Mouse (Mus musculus) liver, postnatal 0 days (tissue): ENCODE measurements around the gene Prrc2a. TPM values are rescaled to one million over a fixed set of nuclear protein-coding genes. Genes with fewer than 3 reads are reported as not detected.

Experiments used
- ATAC-seq: fragments of 200-750 bp; cut with Nextera tagmentation; 2 replicates; pipeline ENCODE4 v1.8.0; 2017; ENCODE audit warnings: mild to moderate bottlenecking, moderate library complexity
- DNase-seq: peaks from one replicate; pipeline ENCODE4 v3.0.0-alpha.2; 2016
- H3K27ac ChIP-seq: fragments of 300-500 bp; sonication (generic); 2 replicates; pipeline ENCODE4 v1.5.1; 2014; ENCODE audit warnings: antibody characterized with exemption, moderate library complexity, mild to moderate bottlenecking, low read depth
- H3K27me3 ChIP-seq: fragments of 300-500 bp; sonication (generic); 2 replicates; pipeline ENCODE4 v1.6.1; 2014; ENCODE audit warnings: low read length, control low read depth, mixed read lengths; ENCODE audit not compliant: insufficient read depth
- H3K36me3 ChIP-seq: fragments of 300-500 bp; sonication (generic); replicated peaks from 2 replicates; pipeline ENCODE4 v1.6.1; 2014; ENCODE audit warnings: mild to moderate bottlenecking, control low read depth, low read length, moderate library complexity, mixed read lengths; ENCODE audit not compliant: insufficient read depth
- H3K4me1 ChIP-seq: fragments of 300-500 bp; sonication (generic); 2 replicates; pipeline ENCODE4 v1.6.1; 2014; ENCODE audit warnings: antibody characterized with exemption, mild to moderate bottlenecking, control low read depth; ENCODE audit not compliant: insufficient read depth
- H3K4me2 ChIP-seq: fragments of 300-500 bp; sonication (generic); 2 replicates; pipeline ENCODE4 v1.6.1; 2014; ENCODE audit warnings: low read depth, mild to moderate bottlenecking, low read length, moderate library complexity, mixed read lengths
- H3K4me3 ChIP-seq: fragments of 300-500 bp; sonication (generic); 2 replicates; pipeline ENCODE4 v1.5.1; 2014; ENCODE audit warnings: low read depth, low read length
- H3K9ac ChIP-seq: fragments of 300-500 bp; sonication (generic); replicated peaks from 2 replicates; pipeline ENCODE4 v1.6.1; 2014; ENCODE audit warnings: mild to moderate bottlenecking, moderate library complexity
- H3K9me3 ChIP-seq: fragments of 300-500 bp; sonication (generic); 2 replicates; pipeline ENCODE4 v1.6.1; 2016; ENCODE audit warnings: mild to moderate bottlenecking, control low read depth, low read length, mixed read lengths
- CTCF ChIP-seq: sonication (generic); IDR thresholded peaks from 2 replicates; pipeline ENCODE4 v1.5.1; 2016; ENCODE audit warnings: antibody characterized with exemption, low read depth
- EP300 ChIP-seq: IDR thresholded peaks from 2 replicates; pipeline ENCODE4 v1.6.1; 2016; ENCODE audit warnings: antibody characterized with exemption, low read depth, mild to moderate bottlenecking
- WGBS: fragments of 180-500 bp; shearing (Covaris S2); extraction: QIAGEN DNeasy Blood & Tissue Kit; methylation state at CpG from one replicate; pipeline ENCODE4 v1.1.7; 2014; ENCODE audit not compliant: insufficient replicate concordance; 5-methylcytosine and 5-hydroxymethylcytosine counted together
- polyA plus RNA-seq: library from polyadenylated mRNA; unstranded; fragments of >200 nt; fragmentation: Nextera tagmentation; extraction: Ambion mirVana; gene quantifications from 2 replicates; pipeline ENCODE4 v1.2.1, GENCODE M21; 2015

The Prrc2a gene
- polyA plus RNA-seq, 1 experiment from 2014 or later, result 32.9 TPM

DNA sequence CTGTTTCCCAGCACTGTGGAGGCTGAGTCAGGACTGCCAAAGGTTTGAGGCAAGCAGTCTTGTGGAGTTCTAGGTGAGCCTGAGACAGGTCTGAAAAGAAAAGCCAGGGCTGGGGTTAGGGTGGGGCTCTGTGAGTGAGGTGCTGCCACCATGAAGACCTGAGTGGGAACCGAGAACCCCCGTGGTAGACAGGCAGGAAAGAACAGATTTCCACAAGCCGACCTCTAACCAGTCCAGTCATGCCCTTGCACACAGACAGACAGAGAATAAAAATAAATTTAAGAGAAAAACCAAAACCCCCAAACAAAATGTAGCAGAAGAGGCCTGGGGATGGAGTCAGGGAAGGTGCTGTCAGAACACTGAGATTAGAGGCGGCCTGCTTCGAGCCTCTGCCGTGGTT, 10.7 kb upstream of the Prrc2a start:
- Histone ChIP-seq H3K36me3 (no peaks in the 10 kb centered on the region), H3K27ac (no peak overlapping the region), H3K9ac (no peak overlapping the region), H3K4me1 (0 out of 2 replicates have a peak, but pooled peaks cover 4% of the 10 kb centered on the region), H3K9me3 (no peaks in the 10 kb centered on the region), H3K4me3 (no peak overlapping the region), H3K4me2 (no peak overlapping the region), H3K27me3 (no peaks in the 10 kb centered on the region)
- 55% methylated on average over 6 of the region's 6 CpGs for WGBS
- no peak for TF ChIP-seq EP300
- TF ChIP-seq CTCF, result no peak
- DNase-seq, result no peak
- no peak for ATAC-seq

DNA sequence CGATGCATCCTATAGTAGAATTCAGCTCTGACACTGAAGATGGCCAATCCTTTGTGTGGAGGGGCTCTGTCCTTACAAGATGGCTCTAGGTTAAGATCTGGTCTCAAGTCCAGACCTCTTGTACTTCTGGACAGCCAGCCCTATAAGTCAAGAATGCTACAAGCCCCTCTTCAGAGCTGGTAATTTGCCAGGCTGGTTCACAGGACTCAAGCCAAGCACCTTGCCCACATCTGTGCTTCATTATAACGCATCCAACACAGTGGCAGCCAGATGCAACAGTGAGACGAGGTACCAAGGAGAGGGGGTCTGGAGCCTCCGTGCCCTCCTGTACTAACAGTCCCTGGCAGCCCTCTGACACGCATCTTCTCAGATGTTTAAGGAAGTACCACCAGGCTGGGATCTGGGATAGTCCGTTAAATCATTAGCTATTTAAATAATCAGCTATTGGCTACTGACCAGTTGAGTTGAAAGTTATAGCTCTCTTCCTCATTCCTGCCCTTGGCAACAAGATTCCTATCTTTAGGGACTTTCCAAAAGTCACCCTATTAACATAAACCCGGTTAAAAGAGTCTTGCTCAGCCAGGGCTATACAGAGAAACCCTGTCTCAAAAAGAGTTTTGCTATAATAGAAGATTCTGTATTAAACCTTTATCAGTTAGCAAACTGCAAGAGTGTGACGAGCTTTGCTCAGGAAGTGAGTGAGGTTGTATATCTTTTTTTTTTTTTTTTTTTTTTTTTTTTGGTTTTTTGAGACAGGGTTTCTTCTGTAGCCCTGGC, 9.7 kb upstream of the Prrc2a start:
- no peak overlapping the region for H3K4me3 ChIP-seq
- H3K4me1 ChIP-seq, result 0 out of 2 replicates have a peak, but pooled peaks cover 4% of the 10 kb centered on the region
- no peak for ATAC-seq
- H3K9me3 ChIP-seq, result no peaks in the 10 kb centered on the region
- TF ChIP-seq EP300, result no peak
- no peak for TF ChIP-seq CTCF
- no peaks in the 10 kb centered on the region for H3K36me3 ChIP-seq
- H3K27me3 ChIP-seq, result no peaks in the 10 kb centered on the region
- no peak overlapping the region for H3K27ac ChIP-seq
- WGBS, result 62% methylated on average over 8 of the region's 8 CpGs
- no peak overlapping the region for H3K4me2 ChIP-seq
- DNase-seq, result no peak
- H3K9ac ChIP-seq, result no peak overlapping the region

DNA sequence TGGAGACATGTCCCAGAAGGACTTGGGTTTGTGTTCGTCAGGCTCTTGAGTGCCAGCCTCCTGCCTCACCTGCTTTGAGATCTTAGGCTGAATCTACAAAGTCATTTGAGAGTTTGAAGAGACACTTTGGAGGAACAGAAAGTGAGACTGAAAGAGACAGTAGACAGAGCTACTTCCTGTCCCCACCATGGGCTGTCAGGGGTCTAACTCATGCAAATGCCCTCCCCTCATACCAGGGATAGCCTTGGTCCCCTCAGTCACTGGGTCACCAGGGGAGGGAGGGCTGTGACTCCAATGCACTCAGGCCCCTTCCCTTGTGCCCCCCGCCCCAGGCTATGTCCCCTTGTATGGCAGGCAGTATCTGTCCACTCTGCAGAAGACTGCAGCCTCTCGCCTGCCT, 8.6 kb upstream of the Prrc2a start:
- TF ChIP-seq EP300 (no peak), CTCF (no peak)
- H3K27ac ChIP-seq, result peak overlapping the region; percentile 64
- no peaks in the 10 kb centered on the region for H3K36me3 ChIP-seq
- WGBS, result 55% methylated on average over 3 of the region's 3 CpGs
- ATAC-seq (no peak), DNase-seq (no peak)
- H3K4me3 ChIP-seq, result no peak overlapping the region
- no peaks in the 10 kb centered on the region for H3K27me3 ChIP-seq
- H3K4me1 ChIP-seq, result 0 out of 2 replicates have a peak, but pooled peaks cover 4% of the 10 kb centered on the region
- no peak overlapping the region for H3K9ac ChIP-seq
- H3K4me2 ChIP-seq, result 0 out of 2 replicates have a peak overlapping the region, but pooled peaks have one; percentile 20
- no peaks in the 10 kb centered on the region for H3K9me3 ChIP-seq

DNA sequence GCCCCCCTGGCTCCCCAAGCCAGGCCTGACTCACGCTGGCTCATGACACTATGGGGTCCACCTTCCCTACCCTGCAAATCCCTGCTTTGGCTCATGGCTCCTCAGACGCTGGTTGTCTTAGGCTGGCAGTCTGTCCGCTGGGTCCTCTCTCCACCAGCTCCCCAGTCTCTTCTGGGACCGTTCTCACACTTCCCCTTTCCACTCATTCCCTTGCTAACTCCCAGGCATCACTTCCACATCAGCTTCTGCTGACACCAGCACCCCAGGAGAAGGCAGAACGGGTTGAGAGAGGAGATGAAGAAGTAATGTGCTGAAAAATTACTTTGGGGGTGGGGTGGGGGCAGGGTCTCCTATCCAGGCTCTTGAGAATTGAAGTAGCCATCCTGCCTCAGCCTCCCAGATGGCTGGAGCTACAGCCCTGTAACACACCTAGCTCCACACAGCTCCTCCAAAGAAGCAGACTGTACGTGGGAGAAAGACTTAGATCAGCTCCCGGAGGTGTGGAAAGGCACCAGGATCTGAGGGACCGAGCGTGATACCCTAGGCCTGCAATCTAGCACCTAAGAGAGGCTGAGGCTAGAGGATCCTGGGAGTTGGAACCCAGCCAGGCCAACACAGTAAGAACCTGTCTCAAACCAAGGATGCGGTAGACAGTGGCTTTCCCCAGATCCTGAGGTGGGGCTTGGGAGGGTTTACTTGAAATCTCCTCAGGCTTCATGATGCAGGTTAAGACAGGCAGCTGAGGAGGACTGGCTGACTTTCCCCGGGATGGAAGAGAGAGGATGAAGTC, 7.9 kb upstream of the Prrc2a start:
- H3K9me3 ChIP-seq, result no peaks in the 10 kb centered on the region
- peak overlapping the region; percentile 64 for H3K27ac ChIP-seq
- no peaks in the 10 kb centered on the region for H3K36me3 ChIP-seq
- peak overlapping the region; percentile 20; the same call in 1 of the 2 replicates for H3K4me2 ChIP-seq
- no peak overlapping the region for H3K4me3 ChIP-seq
- H3K27me3 ChIP-seq, result no peaks in the 10 kb centered on the region
- 53% methylated on average over 11 of the region's 11 CpGs for WGBS
- TF ChIP-seq EP300, result no peak
- no peak for TF ChIP-seq CTCF
- H3K4me1 ChIP-seq, result 0 out of 2 replicates have a peak, but pooled peaks cover 4% of the 10 kb centered on the region
- H3K9ac ChIP-seq, result no peak overlapping the region
- peak; percentile 24; the same call in 1 of the 2 replicates for ATAC-seq
- no peak for DNase-seq

DNA sequence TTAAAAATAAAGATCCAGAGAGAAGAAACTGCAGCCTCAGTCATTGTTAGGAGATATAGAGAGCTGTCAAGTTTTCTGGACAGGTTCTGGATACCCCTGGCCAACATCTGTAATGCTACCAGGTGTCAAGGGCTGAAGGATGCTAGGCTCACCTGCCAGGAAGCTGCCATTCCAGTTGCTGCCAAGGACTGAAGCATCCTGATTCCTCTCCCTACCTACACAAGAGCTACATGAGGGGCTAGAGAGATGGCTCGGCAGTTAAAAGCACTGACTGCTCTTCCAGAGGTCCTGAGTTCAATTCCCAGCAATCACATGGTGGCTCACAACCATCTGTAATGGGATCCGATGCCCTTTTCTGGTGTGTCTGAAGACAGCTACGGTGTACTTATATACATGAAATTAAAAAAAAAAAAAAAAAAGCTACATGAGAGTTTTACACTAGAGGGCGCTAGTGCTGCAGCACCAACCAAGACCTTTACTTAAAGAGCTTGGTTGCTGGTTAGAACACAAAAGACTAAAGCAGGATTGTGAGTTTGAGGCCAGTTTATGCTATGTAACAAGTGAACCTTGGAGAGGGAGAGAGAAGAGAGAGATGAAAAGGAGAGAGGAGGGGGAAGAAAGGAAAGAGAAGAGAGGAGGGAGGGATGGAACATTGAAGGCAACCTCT, 4.0 kb upstream of the Prrc2a start:
- Histone ChIP-seq H3K36me3 (no peaks in the 10 kb centered on the region), H3K9me3 (no peaks in the 10 kb centered on the region), H3K9ac (no peak overlapping the region), H3K27me3 (no peaks in the 10 kb centered on the region), H3K4me3 (no peak overlapping the region), H3K4me2 (no peak overlapping the region), H3K4me1 (peaks cover 11% of the 10 kb centered on the region), H3K27ac (no peak overlapping the region)
- TF ChIP-seq CTCF, result peak; percentile 79
- TF ChIP-seq EP300, result no peak
- no peak for DNase-seq
- no peak for ATAC-seq
- WGBS, result 13% methylated on average over 4 of the region's 4 CpGs

DNA sequence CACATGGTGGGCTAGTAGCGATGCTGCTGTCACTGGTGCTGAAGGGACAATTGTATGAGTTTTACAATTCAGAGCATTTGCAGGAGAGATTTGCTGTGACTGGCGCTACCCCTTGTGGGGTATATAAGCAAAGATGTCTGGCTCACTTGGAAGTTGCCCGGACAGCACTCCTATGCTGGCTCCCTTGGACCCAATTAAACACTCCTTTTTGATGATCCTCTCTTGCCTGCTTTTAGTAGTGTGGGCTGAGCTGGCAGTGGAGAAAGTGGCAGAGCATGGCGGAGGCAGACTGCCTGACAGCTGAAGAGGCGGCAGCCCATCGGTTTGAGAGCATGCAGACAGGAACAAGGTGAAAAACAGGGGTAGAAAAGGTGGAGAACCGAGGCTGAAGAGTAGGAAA, 3.1 kb upstream of the Prrc2a start:
- Histone ChIP-seq H3K9me3 (no peaks in the 10 kb centered on the region), H3K9ac (no peak overlapping the region), H3K4me2 (no peak overlapping the region), H3K27me3 (no peaks in the 10 kb centered on the region), H3K36me3 (no peaks in the 10 kb centered on the region), H3K4me3 (no peak overlapping the region), H3K4me1 (peaks cover 17% of the 10 kb centered on the region), H3K27ac (no peak overlapping the region)
- 77% methylated on average over 7 of the region's 7 CpGs for WGBS
- ATAC-seq (no peak), DNase-seq (no peak)
- TF ChIP-seq EP300 (no peak), CTCF (no peak)
